Mouse (Mus musculus) heart, adult 2 months (tissue): Measurements from ENCODE around the gene Rps6ka1. TPM values are rescaled to one million over a fixed set of nuclear protein-coding genes. Genes with fewer than 3 reads are reported as not detected.
A peak's percentile ranks its signal among the peaks of the same experiment; 100 is the strongest.

Source experiments
- DNase-seq, 2 experiments: peaks; one replicate each; pipeline ENCODE4 v3.0.0; 2021
- H3K27ac ChIP-seq: fragments of 200-600 bp; 2 replicates; pipeline ENCODE4 v1.8.1; 2022
- H3K27me3 ChIP-seq: fragments of 200-500 bp; 2 replicates; pipeline ENCODE4 v1.6.1; 2012; ENCODE audit warnings: mild to moderate bottlenecking, low read length, inconsistent platforms, mixed read lengths; ENCODE audit not compliant: control insufficient read depth, insufficient read depth
- H3K36me3 ChIP-seq: fragments of 200-500 bp; 2 replicates; pipeline ENCODE4 v1.6.1; 2012; ENCODE audit warnings: low read length, inconsistent platforms; ENCODE audit not compliant: control insufficient read depth, insufficient read depth
- H3K4me1 ChIP-seq: fragments of 200-500 bp; 2 replicates; pipeline ENCODE4 v1.6.1; 2011; ENCODE audit warnings: low read length; ENCODE audit not compliant: control insufficient read depth, insufficient read depth
- H3K4me3 ChIP-seq: fragments of 200-600 bp; 2 replicates; pipeline ENCODE4 v1.8.1; 2022
- H3K79me2 ChIP-seq: fragments of 200-500 bp; replicated peaks from 2 replicates; pipeline ENCODE4 v1.6.1; 2012; ENCODE audit warnings: mild to moderate bottlenecking, inconsistent platforms, low read length, moderate library complexity, mixed read lengths; ENCODE audit not compliant: control insufficient read depth, insufficient read depth
- H3K9ac ChIP-seq: fragments of 200-500 bp; 2 replicates; pipeline ENCODE4 v1.6.1; 2012; ENCODE audit warnings: low read depth, mild to moderate bottlenecking, control low read depth, inconsistent platforms, low read length, mixed read lengths
- CTCF ChIP-seq: fragments of 200-600 bp; IDR thresholded peaks from 2 replicates; pipeline ENCODE4 v1.8.1; 2022; ENCODE audit warnings: antibody characterized with exemption, mild to moderate bottlenecking, moderate library complexity
- EP300 ChIP-seq: fragments of 200-500 bp; IDR thresholded peaks from 2 replicates; pipeline ENCODE4 v1.6.1; 2011; ENCODE audit warnings: low read depth, low read length, control low read depth; ENCODE audit not compliant: insufficient read depth
- POLR2A ChIP-seq: fragments of 200-500 bp; IDR thresholded peaks from 2 replicates; pipeline ENCODE4 v1.6.1; 2011; ENCODE audit warnings: mild to moderate bottlenecking, low read depth, low read length, control low read depth; ENCODE audit not compliant: insufficient read depth
- WGBS: fragments of 180-500 bp; shearing (Covaris S2); methylation state at CpG from one replicate; pipeline ENCODE4 v1.1.7; 2018; 5-methylcytosine and 5-hydroxymethylcytosine counted together
- intact Hi-C: fragments of 180-260 bp; cut with DNase I; formaldehyde crosslinking; loops from one replicate; pipeline ENCODE4 v1.15.1; 2025
- polyA plus RNA-seq: library from polyadenylated mRNA; depleted of rRNA; stranded (reverse); fragments of >200 nt; gene quantifications from 2 replicates; pipeline ENCODE4 v1.2.3, GENCODE M21; 2012
- total RNA-seq, 2 experiments: library from RNA; stranded (reverse); gene quantifications; 2 replicates each; pipeline ENCODE4 v1.2.3; 2021

The Rps6ka1 gene
- total and polyA plus RNA-seq, 3 experiments = 4.4 to 7.1 (median 4.8) TPM

DNA sequence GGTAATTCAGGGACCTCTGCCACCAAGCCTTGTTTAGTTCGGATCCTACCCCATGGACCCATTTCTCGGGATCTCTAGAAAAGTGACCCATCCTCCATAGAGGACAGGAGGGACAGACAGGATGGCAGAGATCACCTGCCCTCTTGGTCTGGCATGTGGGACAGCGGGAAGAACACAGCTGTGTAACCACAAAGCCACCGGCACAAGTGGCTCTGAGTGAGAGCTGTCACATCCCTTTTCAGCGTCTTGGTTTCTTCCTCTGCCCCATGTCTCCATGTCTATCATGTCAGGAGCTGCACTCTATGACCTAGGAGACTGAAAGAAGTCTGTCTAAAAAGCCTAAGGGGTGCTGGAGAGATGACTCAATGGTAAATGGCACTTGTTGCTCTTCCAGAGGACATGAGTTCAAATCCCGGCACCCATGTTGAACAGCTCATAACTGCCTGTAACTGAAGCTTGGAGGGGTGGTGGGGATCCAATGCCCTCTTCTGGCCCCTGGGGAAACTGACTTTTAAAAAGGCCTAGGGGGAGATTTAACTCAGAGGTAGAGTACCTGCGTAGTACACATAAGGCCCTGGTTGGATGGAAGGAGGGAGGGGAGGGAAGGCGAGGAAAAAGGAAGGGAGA lies 3.4 kb downstream of the Rps6ka1 start:
- DNase-seq = no peak
- Histone ChIP-seq H3K9ac (no peak overlapping the region), H3K27me3 (no peaks in the 10 kb centered on the region), H3K27ac (no peak overlapping the region), H3K4me3 (no peak overlapping the region), H3K79me2 (no peaks in the 10 kb centered on the region), H3K4me1 (peaks cover 5% of the 10 kb centered on the region), H3K36me3 (no peaks in the 10 kb centered on the region)
- intact Hi-C loops = no loop called here
- TF ChIP-seq CTCF (no peak), EP300 (no peak), POLR2A (no peak)
- 89% methylated on average over 8 of the region's 8 CpGs for WGBS

GRCm38 (mm10) chr4:133881851-133882250 lies 5.7 kb downstream of the Rps6ka1 start:
- no peak for DNase-seq
- Histone ChIP-seq H3K27me3 (no peaks in the 10 kb centered on the region), H3K4me1 (peaks cover 3% of the 10 kb centered on the region; the same call in 1 of the 2 replicates), H3K79me2 (no peaks in the 10 kb centered on the region), H3K27ac (no peak overlapping the region), H3K9ac (no peak overlapping the region), H3K36me3 (no peaks in the 10 kb centered on the region), H3K4me3 (no peak overlapping the region)
- 78% methylated on average over 3 of the region's 3 CpGs for WGBS
- TF ChIP-seq CTCF = no peak
- intact Hi-C loops = no loop called here

- Histone ChIP-seq H3K4me3 (no peak overlapping the region), H3K27me3 (no peaks in the 10 kb centered on the region), H3K27ac (no peak overlapping the region), H3K36me3 (no peaks in the 10 kb centered on the region), H3K9ac (no peak overlapping the region), H3K4me1 (peaks cover 1% of the 10 kb centered on the region; the same call in 1 of the 2 replicates), H3K79me2 (no peaks in the 10 kb centered on the region)
- no peak for TF ChIP-seq CTCF
- whole genome bisulfite sequencing = 72% methylated on average over 4 of the region's 4 CpGs
- intact Hi-C loops = no loop called here
- DNase-seq = no peak
These were observed 6.2 kb downstream of the Rps6ka1 start for GRCm38 (mm10) chr4:133881399-133881798.

DNA sequence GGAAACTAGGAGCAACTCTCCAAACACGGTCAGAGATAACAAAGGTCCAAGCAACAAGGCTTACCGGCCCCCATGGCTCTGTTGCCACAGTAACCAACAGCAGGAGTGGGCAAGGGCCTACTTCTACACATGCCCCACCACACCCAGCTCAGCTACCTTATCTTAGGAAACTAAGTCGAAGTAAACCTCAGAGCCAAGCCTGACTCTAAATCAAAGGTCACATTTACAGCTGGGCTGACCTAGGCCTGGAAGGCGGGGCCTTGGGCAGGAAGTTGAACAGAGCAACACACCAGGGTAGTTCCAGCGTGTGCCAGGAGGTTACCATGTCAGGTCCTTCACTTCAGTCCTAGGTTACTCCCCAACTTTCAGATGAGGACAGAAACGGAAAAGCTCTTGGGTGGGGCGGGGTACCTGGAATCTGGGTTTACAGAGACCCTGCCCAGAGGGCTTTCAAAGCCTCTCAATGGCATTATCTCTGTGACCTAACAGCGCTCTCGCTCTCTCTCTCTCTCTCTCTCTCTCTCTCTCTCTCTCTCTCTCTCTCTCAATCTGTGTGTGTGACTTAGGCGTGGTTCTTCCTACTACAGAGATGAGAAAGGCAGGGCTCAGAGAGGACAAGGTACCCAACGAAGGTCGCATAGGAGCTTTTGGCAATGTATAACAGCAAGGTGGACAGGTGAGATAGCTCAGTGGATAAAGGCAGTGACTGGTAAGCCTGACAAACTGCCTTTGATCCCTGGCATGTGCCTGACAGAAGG lies 8.3 kb downstream of the Rps6ka1 start:
- no peak for TF ChIP-seq CTCF
- no peak for TF ChIP-seq EP300
- TF ChIP-seq POLR2A = no peak
- no peak overlapping the region for H3K9ac ChIP-seq
- H3K4me1 ChIP-seq = no peaks in the 10 kb centered on the region
- no peaks in the 10 kb centered on the region for H3K36me3 ChIP-seq
- no peak overlapping the region for H3K4me3 ChIP-seq
- 62% methylated on average over 12 of the region's 12 CpGs for WGBS
- H3K27ac ChIP-seq = no peak overlapping the region
- DNase-seq = peak in 1 of 2 experiments; percentile 25
- no peaks in the 10 kb centered on the region for H3K79me2 ChIP-seq
- no peaks in the 10 kb centered on the region for H3K27me3 ChIP-seq
- intact Hi-C loops = no loop called here

GRCm38 (mm10) chr4:133877850-133878755 lies 9.5 kb downstream of the Rps6ka1 start:
- Histone ChIP-seq H3K27ac (no peak overlapping the region), H3K27me3 (no peaks in the 10 kb centered on the region), H3K79me2 (no peaks in the 10 kb centered on the region), H3K4me1 (no peaks in the 10 kb centered on the region), H3K9ac (no peak overlapping the region), H3K4me3 (no peak overlapping the region), H3K36me3 (no peaks in the 10 kb centered on the region)
- DNase-seq = no peak
- no peak for TF ChIP-seq EP300
- TF ChIP-seq CTCF = peak; percentile 57
- intact Hi-C loops = no loop called here
- WGBS = 88% methylated on average over 14 of the region's 14 CpGs
